Mouse (Mus musculus) erythroblast, embryonic 14.5 days (primary cell): Measurements from ENCODE around the gene Nrn1. TPM values are rescaled to one million over a fixed set of nuclear protein-coding genes. Genes with fewer than 3 reads are reported as not detected.

Experiments used
- H3K27me3 ChIP-seq: 2 replicates; pipeline ENCODE4 v1.6.1; 2012; ENCODE audit warnings: inconsistent platforms; ENCODE audit not compliant: control insufficient read depth
- H3K36me3 ChIP-seq: 2 replicates; pipeline ENCODE4 v1.6.1; 2012; ENCODE audit warnings: mild to moderate bottlenecking, inconsistent platforms; ENCODE audit not compliant: control insufficient read depth
- H3K4me1 ChIP-seq: 2 replicates; pipeline ENCODE4 v1.6.1; 2012; ENCODE audit warnings: inconsistent platforms; ENCODE audit not compliant: control insufficient read depth
- H3K4me3 ChIP-seq: replicated peaks from 2 replicates; pipeline ENCODE3; 2012; ENCODE audit warnings: moderate library complexity, mild to moderate bottlenecking, inconsistent platforms
- H3K9me3 ChIP-seq: 2 replicates; pipeline ENCODE4 v1.6.1; 2012; ENCODE audit warnings: low read length, inconsistent platforms, mixed read lengths; ENCODE audit not compliant: control insufficient read depth
- GATA1 ChIP-seq: IDR thresholded peaks from 2 replicates; pipeline ENCODE4 v1.6.1; 2012; ENCODE audit warnings: low read length, inconsistent platforms, mixed read lengths
- TAL1 ChIP-seq: IDR thresholded peaks from 3 replicates; pipeline ENCODE4 v1.6.1; 2012; ENCODE audit warnings: low read length, inconsistent platforms, mixed read lengths
- polyA plus RNA-seq: library from polyadenylated mRNA; stranded (reverse); fragments of >175 nt; gene quantifications from 2 replicates; pipeline ENCODE4 v1.2.3, GENCODE M21; 2012

Gene Nrn1
- polyA plus RNA-seq, 1 experiment: 0.14 TPM

DNA sequence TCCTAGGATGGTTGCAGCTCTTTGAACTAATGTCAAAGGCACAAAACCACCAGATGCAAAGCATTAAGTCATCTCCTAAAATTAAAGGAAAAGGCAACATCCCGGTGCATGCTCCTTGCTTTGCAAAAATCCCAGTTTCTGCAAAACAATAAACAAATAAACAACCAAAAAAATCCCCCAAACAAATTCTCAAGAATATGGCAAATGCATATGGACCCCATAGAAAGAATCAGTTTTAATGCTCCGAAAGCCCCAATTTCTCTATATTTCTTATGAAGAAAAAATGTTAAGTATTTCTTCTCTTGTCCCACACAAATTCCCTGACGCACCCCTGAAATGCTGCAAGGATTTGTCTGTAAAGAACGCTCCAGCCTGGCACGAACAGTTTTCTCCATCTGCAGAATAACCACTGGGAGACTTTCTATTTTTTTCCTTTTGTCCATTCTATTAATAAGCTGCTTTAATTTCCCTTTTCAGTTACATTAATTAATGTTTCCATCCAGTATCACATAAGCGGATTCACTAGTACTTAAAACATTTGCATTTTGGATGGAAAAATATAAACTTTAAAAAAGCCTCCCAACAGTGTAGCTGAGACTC, 1.9 kb downstream of the Nrn1 start:
- Histone ChIP-seq H3K27me3 (peaks cover 93% of the 10 kb centered on the region), H3K9me3 (no peaks in the 10 kb centered on the region), H3K36me3 (no peaks in the 10 kb centered on the region), H3K4me1 (no peaks in the 10 kb centered on the region), H3K4me3 (no peak overlapping the region)
- TF ChIP-seq TAL1 (no peak), GATA1 (no peak)

GRCm38 (mm10) chr13:36731931-36732461, 2.9 kb downstream of the Nrn1 start:
- no peak for TF ChIP-seq TAL1
- no peaks in the 10 kb centered on the region for H3K4me1 ChIP-seq
- H3K27me3 ChIP-seq: peaks cover 100% of the 10 kb centered on the region
- H3K36me3 ChIP-seq: no peaks in the 10 kb centered on the region
- no peaks in the 10 kb centered on the region for H3K9me3 ChIP-seq
- H3K4me3 ChIP-seq: peak overlapping the region; percentile 33

- no peak for TF ChIP-seq GATA1
- TF ChIP-seq TAL1: no peak
- Histone ChIP-seq H3K36me3 (no peaks in the 10 kb centered on the region), H3K4me1 (no peaks in the 10 kb centered on the region), H3K27me3 (peaks cover 100% of the 10 kb centered on the region), H3K4me3 (peak overlapping the region; percentile 13), H3K9me3 (no peaks in the 10 kb centered on the region)
These were observed 3.7 kb downstream of the Nrn1 start for GRCm38 (mm10) chr13:36731016-36731930.

DNA sequence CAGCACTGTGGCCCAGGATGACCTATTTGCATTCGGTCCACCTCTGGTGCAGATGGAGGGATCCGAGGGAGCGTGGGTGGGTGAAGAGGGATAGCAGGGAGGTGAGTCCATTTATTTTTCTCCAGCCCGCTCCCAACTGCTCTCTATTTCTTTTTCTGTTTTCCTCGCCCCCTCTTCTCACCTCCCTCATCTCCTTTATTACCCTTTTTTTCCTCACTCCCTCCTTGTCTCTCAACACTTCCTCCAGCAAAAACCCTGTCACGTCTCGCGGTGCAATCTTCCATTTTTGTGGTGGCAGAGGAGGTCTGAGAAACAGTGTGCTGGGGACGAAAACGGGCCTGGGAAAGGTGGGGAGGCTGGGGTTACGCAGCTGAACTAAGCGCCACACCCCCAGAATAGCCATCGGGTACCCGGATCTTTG, 4.6 kb downstream of the Nrn1 start:
- Histone ChIP-seq H3K36me3 (no peaks in the 10 kb centered on the region), H3K27me3 (peaks cover 100% of the 10 kb centered on the region), H3K9me3 (no peaks in the 10 kb centered on the region), H3K4me1 (no peaks in the 10 kb centered on the region), H3K4me3 (no peak overlapping the region)
- TF ChIP-seq TAL1: no peak
- no peak for TF ChIP-seq GATA1

GRCm38 (mm10) chr13:36729731-36730340, 5.1 kb downstream of the Nrn1 start:
- Histone ChIP-seq H3K27me3 (peaks cover 100% of the 10 kb centered on the region), H3K4me1 (no peaks in the 10 kb centered on the region), H3K4me3 (no peak overlapping the region), H3K36me3 (no peaks in the 10 kb centered on the region), H3K9me3 (no peaks in the 10 kb centered on the region)
- TF ChIP-seq TAL1 (no peak), GATA1 (no peak)

GRCm38 (mm10) chr13:36728509-36728908, 6.4 kb downstream of the Nrn1 start:
- TF ChIP-seq TAL1: no peak
- TF ChIP-seq GATA1: no peak
- no peaks in the 10 kb centered on the region for H3K9me3 ChIP-seq
- H3K4me3 ChIP-seq: no peak overlapping the region
- peaks cover 100% of the 10 kb centered on the region for H3K27me3 ChIP-seq
- no peaks in the 10 kb centered on the region for H3K4me1 ChIP-seq
- no peaks in the 10 kb centered on the region for H3K36me3 ChIP-seq

GRCm38 (mm10) chr13:36727779-36728470, 7.0 kb downstream of the Nrn1 start:
- H3K27me3 ChIP-seq: peaks cover 100% of the 10 kb centered on the region
- H3K9me3 ChIP-seq: no peaks in the 10 kb centered on the region
- H3K4me3 ChIP-seq: no peak overlapping the region

GRCm38 (mm10) chr13:36726951-36727778, 7.8 kb downstream of the Nrn1 start:
- Histone ChIP-seq H3K9me3 (no peaks in the 10 kb centered on the region), H3K36me3 (no peaks in the 10 kb centered on the region), H3K27me3 (peaks cover 100% of the 10 kb centered on the region), H3K4me1 (no peaks in the 10 kb centered on the region), H3K4me3 (no peak overlapping the region)
- TF ChIP-seq TAL1: no peak
- no peak for TF ChIP-seq GATA1

More at GRCm38 (mm10) chr13:36727779-36728470, 7.0 kb downstream of the Nrn1 start:
- no peaks in the 10 kb centered on the region for H3K36me3 ChIP-seq
- no peaks in the 10 kb centered on the region for H3K4me1 ChIP-seq
- TF ChIP-seq TAL1 (no peak), GATA1 (no peak)
